Mouse (Mus musculus): ENCODE measurements around the gene Adam19.

DNA sequence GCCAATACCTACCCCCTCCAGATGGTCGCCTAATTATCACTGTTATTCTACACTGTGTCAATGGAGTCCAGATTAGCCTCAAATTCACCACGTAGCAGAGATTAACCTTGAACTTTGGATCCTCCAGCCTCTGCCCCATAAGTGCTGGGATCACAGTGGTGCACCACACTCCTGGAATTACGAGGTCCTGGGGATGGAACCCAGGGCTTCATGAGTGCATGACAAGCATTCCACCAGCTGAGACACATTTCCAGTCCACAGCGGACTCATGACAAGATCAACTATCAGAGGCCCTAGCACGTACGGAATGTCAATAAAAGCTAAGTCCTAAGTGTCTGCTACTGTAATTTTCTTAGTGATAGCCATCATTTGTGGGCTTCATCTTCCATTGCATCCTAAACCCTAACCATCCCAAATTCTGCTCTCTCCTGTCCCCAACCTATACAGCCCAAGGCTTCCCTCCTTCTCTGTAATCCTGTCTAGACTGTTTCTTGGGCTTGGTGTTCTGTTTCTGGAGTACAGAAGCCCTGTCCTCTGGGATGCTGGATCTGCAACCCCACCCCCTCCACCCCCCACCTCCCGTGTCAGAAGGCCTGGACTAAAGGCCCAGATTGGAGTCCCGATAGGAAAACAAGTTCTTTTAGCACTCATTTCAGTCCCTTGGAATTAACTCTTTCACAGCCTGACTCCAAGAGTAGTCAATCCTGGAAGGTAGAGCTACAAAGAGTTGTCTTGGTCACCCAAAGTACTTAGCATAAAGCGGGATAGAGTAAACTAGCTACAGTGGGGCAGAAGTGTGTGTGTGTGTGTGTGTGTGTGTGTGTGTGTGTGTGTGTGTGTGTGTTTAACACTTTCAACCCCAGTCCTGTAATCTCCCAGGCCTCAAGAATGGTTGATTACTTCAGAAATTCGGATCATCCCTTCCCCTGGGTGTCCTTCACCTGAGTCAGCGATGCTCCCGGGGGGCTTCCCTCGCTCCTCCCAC lies 589 bp upstream of the Adam19 start:
- TF ChIP-seq CTCF (IDR thresholded peaks at IDR 0.05; ENCODE audit: borderline replicate concordance, insufficient read depth, low read depth, low read length) (no peak), POLR2A (IDR thresholded peaks at IDR 0.05; ENCODE audit: borderline replicate concordance, insufficient read depth, low read length) (no peak)
